Mouse (Mus musculus): ENCODE measurements at regions not wholly inside any gene's neighbourhood (a gene's known extent, or its start where the extent isn't known, plus 50 kb on each side); places are given as distances from the start of the nearest gene placed in this dataset.

GRCm38 (mm10) chr15:62274818-62275217, 1352.0 kb upstream of the A1bg start:
- no peak for TF ChIP-seq POLR2A (IDR thresholded peaks at IDR 0.05; ENCODE audit: low read depth, low read length)
- no peak for TF ChIP-seq CTCF (IDR thresholded peaks at IDR 0.05; ENCODE audit: extremely low read depth, insufficient read depth, insufficient read length, insufficient replicate concordance)

Data from spleen, adult 2 months (tissue).